Mouse (Mus musculus) erythroblast, adult 5-6 weeks (primary cell): ENCODE measurements around the gene Angel2. TPM values are rescaled to one million over a fixed set of nuclear protein-coding genes. Genes with fewer than 3 reads are reported as not detected.
"Not testable (repeated sequence)": the region's sequence is repeated elsewhere in the genome, so short reads cannot be mapped to it uniquely, and the experiment has no call there.

Experiments used
- ATAC-seq: replicated peaks from 2 replicates; pipeline ENCODE4 v1.8.0; 2016; ENCODE audit warnings: moderate number of reproducible peaks, mild to moderate bottlenecking, moderate TSS enrichment, inconsistent platforms; ENCODE audit not compliant: poor library complexity, low FRiP score, severe bottlenecking
- total RNA-seq, 2 experiments: library from RNA; stranded (forward) in 1 of 2; stranded (reverse) in 1 of 2; fragments of 150-400 nt in 1 of 2; fragments of 200-764, 138-1000 nt in 1 of 2; gene quantifications; 2 replicates each; pipeline versions ENCODE4 v1.2.3 to v1.2.4; 2015 to 2017; ENCODE audit warnings: low replicate concordance in 2 of 2

Angel2 gene
- total RNA-seq (2015; ENCODE audit: low replicate concordance) (4.2 and 12.1 TPM in 2 replicates), total RNA-seq (2017; ENCODE audit: low replicate concordance) (8.9 and 12.6 TPM in 2 replicates)

DNA sequence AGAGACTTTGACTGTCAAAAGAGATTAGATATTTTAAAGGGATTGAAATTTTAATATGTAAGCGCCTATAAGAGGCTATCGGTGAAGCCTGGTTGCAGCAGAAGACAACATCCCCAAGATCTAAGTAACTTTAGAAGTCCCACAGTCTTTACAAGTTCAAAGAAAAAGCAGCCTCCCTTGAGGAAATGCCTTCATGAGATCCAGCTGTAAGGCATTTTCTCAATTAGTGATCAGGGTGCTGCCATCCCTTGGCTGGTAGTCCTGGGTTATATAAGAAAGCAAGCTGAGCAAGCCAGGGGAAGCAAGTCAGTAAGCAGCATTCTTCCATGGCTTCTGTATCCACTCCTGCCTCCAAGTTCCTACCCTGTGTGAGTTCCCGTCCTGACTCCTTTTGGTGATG lies at the start of gene Angel2:
Gene Angel2, plus strand, starts transcription at position 301 of the 400 bp plus-strand sequence.
- ATAC-seq = not testable (repeated sequence)

DNA sequence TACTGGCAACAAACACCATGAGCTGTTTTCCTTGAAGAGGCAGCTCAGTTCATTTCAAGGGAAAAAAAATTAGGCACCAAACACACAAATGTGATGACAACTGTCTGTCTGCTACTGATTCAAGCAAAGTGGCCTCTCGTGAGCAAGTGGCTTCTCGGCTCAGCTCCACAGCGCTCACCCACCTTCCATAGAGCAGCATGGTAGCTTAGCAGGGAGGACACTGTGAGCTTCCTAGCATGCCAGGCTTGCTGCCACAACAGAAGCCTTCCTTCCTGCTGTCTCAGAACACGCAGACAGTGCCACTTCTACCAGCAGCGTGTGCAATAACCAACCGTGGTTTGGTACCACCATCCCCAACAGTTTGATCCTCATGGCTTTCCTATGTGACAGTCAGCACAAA lies 49.2 kb upstream of the Angel2 start:
- ATAC-seq = no peak

DNA sequence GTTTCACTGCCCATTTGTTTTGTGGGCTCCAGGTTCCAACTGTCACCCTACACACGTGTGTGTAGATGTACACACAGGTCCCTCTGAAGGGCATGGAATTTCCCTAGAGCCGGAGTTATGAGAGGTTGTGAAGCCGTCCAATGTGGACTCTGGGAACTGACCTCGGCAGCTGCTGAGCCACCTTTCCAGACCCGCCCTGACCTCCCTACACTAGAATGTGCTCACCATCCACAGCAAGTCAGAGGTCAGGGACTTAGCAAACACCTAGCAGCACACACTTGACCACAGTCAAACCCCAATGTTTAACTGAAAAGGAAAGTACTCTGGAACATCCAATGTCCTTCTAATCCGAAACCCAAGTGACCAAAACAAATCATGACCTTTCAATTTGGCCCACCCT lies 44.3 kb upstream of the Angel2 start:
- ATAC-seq = no peak

DNA sequence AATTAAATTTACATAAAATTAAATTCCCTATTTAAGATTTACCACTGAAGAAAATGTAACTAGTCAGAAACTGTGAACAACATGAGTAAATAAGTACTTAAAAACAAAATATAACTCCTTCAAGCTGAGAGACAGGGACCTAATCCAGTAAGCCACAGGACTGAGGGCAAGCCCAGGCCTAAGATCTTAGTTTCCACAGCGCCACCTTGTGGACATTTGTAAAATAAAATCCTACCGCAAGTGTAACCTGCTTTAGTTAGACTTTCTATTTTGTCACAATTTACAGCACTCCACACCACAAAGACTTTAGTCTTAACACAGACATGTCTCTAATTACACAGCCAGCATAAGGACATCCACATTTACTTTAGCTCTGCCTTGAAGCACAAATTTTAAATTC lies 43.5 kb upstream of the Angel2 start:
- peak; percentile 75 for ATAC-seq

DNA sequence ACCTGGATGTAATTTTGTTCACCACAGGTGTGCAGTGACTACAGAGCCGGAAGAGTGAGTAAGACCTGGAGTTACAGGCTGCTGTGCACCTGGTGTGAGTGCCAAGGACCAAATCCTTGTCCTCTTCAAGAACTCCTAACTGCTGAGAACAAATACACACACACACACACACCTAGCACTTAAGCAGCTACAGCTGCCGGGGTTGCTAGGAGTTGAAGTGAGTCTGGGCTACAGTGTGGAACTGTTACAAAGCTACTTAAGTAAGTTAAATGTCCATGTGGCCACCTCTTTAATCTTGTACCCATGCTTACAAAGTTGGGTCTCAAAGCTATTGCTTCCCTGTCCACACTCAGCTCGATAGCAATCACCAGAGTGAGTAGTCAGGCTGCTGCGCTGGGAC lies 38.9 kb upstream of the Angel2 start:
- no peak for ATAC-seq

DNA sequence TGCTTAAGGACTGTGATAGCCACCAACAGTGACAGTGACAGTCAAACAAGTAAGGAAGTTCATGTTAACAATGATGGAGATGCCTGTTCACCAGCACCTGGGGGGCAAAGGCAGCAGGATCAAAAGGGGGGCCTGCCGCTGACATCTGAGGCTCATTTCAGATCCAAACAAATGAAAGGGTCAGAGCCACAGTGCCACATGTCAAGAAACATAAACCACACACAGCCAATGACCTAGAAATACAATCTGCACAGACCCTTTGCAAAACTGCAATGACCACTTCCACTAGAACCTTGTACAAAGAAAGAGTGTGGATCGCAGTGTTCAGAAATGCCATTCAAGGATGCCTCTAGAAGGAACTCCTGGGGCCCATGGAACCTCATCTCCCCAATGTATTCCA lies 36.9 kb upstream of the Angel2 start:
- no peak for ATAC-seq

DNA sequence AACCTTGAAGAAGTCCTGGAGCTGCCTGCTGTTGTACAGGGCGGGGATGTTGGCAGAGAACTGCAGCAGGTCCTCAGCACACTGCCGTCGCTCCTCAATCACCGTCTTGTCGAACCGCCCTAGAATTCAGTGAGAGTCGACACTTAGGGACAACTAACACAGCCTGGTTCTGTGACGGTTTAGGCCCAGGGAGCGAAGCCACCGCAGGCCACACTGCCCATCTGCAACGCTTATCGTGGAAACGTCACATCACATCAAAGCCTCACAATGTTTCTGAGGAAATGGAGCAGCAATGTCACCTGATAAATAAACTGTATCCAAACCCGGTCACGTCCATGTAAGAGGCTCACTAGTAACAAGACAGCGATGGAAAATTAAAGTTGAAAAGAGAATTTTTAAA lies 36.3 kb upstream of the Angel2 start:
- ATAC-seq = no peak

DNA sequence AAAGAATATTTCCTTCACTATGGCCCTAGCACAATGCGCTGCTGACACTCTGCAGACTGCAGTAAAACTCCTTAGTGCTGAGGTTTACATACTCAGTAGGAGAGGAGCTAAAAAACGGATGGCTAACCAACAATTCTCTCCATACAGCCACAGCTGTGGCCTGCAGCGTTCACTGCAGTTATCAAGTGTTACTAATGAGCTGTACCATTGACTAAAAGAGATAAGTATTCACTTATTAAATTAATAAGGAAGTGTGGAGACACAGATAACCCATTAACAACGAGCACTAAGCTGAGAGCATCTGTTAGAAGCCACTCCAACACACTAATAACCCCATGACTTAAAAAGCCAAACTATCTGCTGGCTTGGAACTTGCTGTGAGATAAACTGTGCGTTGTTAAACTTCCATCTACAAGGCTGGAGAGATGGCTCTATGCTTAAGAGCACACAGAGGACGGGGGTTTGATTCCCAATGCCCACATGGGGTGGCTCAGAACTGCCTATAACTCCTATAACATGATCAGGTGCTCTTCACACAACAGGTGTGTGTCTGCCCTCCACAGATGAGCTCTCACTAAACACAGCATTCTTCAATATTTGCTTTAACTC lies 31.2 kb upstream of the Angel2 start:
- no peak for ATAC-seq

DNA sequence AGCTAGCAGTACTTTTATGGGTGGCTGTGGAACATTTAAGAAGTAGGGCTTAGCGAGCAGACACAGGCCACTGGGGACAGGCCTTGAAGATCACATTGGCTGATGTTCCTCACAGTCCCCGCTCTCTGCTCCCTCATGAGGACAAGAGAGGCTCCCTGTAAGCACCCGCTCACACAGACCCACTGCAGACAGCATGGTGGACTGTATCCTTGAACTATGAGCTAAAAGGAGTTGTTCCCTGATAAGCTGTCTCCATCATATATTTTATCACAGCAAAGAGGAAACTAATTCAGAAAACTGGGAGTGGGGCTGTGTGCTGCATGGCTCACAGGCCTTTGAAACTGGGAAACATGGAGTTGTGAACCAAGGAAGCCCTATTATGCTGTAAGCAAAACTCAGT lies 26.7 kb upstream of the Angel2 start:
- no peak for ATAC-seq

DNA sequence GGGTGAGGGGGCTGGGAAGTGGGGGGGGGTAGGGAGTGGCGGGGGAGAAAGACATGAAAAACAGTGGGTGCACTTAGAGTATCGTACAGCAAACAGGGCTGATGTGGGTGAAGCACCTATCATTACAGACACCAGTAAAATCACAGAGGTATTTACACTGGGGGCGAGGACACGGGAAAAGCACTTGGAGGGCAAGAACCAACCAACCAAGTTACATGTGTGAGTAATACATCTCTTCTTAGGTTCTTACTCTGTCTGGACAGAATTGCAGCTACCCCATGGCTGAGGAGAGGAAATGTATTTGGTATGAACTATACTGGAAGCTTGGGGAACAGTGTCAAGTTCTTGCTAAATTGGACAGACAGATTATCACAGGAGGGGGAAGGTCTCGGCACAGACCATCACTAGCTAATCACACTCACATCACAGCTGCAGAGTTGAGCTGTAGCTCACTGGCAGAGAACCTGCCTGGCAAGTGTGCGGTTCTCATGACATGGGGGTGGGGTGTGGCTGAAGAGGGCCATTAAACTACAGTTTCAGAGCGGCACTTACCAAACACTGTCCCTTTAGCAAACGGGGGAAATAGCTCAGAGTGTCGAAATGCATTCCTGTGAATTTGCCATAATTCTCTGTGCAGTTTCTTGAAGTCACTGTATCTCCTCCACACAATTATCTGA lies 25.9 kb upstream of the Angel2 start:
- no peak for ATAC-seq

DNA sequence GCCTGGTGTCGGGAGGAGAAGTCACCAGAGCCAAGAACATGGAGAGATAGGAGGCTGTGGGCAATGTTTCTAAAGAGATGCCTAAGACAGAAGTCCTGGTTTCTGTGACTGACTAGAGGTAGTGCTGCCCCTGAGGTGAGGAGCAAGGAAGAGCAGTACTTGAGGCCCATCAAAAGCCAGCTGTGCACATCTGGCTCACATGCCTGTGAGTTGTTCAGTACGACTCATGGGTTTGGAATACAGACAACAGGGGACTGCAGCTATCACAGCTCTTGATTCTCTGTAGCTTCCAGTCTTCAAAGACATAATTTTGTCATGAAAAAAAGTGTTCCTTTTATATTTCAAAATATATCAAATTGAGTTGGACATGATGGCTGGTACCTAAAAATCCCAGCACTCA lies 23.8 kb upstream of the Angel2 start:
- no peak for ATAC-seq

DNA sequence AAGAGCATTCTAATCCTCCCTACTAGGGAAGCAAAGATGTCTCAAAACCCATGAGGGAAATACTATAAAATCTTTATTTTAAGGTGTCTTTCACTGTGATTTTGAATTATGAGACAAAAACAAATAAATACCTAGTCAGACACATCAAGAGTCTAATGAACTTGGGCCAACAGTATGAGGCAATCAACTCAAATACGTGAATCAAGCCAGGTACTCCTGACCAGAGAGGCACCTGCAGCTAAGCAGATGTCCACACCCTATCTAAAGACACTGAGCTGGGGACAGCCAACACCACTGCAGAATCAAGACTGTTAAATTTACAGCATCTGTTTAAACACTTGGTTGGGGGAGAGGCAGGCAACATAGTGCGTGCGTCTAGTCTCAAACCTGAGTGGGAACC lies 20.8 kb upstream of the Angel2 start:
- ATAC-seq = no peak

DNA sequence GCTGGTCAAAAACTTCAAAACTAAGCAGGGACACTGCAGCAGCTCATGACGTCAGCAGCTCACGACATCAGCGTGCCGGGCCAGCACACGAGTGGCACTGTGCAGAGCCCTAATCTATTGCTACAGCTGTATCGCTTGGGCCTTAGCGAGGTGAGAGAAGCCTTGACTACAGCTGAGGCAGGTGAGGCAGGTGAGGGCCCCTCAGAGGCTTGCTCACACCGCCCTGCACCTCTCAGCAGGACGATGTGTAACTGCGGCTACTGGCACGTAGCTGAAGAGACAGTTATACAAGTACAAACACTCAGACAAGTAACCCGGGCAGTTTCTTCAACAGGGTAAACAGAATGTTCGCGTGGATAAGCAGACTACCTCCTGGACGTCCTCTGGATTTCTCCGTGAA lies 20.2 kb upstream of the Angel2 start:
- ATAC-seq = no peak

DNA sequence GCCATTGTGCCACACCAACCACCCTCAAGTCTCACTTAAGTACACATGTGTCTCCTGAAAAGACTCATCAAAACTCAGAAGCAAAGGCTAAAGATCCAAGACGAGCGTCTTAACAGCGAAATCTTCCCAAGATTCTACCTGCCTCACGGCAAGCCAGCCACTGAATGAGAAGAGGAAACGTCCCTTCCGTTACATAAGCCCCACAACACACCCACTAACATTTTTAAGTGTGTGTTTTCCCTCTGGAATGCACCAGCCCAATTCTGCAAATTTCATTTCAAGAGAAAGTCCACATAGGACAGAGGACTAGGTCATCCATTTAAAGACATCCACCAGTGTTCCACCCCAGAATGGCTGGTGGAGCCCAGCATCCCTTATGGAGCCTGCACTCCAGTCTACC lies 14.1 kb upstream of the Angel2 start:
- no peak for ATAC-seq

DNA sequence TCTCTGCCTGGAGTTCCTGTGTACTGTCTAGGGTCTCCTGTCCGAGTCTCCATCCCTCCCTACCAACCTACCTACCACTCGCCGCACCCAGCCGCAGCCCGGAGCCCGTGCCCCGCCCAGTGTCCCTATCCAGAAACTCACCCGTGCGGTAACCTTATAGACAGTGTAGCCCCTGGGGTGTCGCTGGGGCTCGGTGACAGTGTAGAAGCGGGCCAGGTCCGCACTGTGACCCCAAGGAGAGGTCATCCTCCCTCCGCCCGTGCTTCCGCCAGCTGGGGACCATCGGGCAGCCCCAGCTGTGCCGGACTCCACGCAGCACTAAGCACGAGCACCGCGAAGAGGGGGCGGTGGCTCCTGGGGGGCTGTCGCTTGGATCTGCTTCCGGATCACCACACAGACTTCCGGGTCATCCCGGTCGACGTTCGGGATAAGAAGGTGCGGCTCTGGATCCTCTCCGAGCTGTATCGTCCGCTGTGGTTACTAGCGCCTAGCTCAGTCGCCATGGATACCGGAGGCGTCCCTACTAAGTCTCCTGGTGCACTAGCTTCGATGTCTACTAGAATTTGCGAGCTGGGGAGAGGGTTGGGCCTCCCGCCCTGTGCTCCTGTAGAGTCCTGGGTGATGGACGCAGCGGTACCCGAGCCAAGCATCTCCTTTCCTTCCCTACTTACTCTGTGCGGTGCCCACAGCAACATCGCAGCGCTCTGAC lies 13.3 kb upstream of the Angel2 start, which contains the start of gene Rps6kc1:
Gene Rps6kc1, minus strand, starts transcription at position 356 of the 709 bp plus-strand sequence.
- ATAC-seq = peak; percentile 79

DNA sequence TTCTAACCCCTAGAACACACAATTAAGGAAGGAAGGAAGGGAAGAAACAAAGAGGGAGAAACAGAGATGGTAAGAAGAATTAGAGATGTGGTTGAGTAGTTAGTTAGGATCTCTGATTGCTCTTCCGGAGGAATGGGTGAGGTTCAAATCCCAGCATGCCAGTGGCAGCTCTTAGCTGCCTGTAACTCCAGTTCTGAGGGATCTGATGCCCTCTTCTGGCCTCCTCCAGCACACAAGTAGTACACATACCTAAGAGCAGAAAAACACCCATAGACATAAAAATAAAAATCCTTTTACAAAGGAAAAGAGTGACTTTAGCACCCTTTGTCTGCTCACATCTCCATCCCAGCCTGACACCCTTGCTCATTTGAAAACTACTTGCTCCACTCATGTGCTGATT lies 12.3 kb upstream of the Angel2 start:
- no peak for ATAC-seq

DNA sequence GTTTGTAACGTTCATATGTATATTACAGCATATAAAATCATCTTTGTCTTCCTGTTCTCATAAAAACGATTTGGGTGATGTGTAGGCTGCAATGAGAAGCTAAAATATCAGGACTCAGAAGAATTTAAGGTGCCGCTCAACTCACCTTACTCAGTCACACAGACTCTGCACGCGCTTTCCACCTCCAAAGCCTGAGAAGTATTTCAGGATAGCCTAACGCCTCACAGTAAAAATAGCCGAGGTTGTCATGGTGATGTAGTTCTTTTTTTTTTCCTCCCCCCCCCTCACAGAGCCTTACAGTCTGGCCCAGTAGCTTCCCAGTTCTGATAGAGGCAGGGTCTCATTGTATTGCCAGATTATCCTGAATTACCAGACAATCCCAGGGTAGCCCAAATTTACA lies 6.0 kb upstream of the Angel2 start:
- ATAC-seq = no peak

DNA sequence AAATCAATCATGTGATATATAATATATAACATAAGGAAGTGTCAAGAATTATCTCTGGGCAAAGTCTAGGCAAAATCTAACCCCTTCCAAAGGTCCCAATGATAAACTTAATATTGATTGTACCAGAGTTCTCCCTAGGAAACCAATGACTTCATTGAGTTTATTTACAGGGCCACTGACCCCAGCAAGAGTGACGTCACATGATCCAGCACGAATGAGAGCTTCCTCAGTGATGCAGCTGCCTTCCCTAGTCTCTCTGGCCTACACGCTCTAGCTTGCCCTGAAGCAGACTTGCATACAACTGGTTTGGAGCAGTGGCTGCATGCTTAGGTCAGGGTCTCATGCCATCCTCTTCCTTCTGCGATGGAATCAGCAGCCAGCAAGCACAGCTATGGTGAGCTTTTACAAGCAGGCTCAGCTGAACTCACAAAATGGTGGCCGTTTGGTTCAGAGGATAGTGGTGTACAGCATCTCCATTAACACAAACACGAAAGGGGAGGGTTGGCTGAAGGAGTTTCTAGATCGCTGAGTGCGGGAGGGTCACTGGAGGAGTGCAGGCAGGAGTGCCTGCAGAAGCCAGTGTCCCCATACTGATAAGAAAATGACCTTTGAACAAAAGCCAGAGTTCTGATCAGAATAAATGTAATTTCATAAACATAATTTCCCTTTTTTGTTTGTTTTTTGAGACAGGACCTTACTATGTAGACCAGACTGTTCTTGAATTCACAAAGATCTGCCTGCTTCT lies 5.0 kb upstream of the Angel2 start:
- ATAC-seq = no peak

DNA sequence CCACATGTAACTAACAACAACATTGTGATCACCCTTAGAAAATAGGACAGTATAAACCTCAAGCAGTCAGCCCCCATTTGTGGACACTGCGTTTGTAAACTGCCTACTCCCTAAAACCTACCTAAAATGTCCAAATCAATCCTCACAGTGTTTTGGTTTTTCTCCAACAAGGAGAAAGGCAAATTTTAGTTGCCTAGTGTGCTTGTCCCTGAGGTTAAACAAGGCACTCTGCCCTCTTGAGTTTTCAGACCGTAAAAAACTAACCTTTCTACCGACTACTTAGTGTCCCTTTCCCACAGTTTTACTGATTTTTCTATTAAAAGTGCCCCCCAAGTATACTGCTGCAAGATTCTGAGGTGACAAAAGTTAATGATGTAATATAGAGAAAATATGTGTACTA lies 2.4 kb downstream of the Angel2 start:
- ATAC-seq = no peak

DNA sequence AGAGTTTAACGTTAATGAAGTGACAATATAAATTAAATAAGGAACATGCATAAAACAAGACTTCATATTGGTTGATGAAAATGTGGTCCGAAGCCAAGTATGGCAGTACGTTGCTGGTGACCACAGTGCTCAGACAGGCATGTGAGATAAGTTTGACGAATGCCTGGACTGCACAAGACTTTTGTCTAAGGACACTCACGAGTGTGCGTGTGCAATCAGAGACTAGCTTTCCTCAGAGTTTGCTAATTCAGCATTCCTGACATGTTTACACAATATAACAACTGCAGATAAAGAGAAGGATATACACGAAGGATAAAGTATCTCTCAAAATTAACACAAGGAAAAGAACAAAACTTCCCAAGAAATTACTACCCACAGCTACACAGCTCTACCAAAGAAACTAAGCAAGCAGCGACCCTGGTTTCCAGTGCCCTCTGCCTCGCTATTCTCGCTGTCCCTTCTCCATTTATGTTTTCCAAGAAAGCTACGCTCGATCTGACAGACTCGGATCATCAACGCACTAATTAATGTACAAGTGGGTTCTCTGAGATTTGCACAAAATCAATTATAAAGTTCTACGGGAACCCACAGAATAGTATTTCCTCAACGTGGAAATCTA lies 2.9 kb downstream of the Angel2 start:
- ATAC-seq = peak; percentile 49
